Mouse (Mus musculus) neural tube, embryonic 13.5 days (tissue): Measurements from ENCODE around the gene Nav2. TPM values are rescaled to one million over a fixed set of nuclear protein-coding genes. Genes with fewer than 3 reads are reported as not detected.

Source experiments
- ATAC-seq: fragments of 200-750 bp; cut with Nextera tagmentation; 2 replicates; pipeline ENCODE4 v1.8.0; 2017; ENCODE audit warnings: low read depth, mild to moderate bottlenecking, moderate TSS enrichment, moderate library complexity
- H3K27ac ChIP-seq: fragments of 300-500 bp; sonication (generic); replicated peaks from 2 replicates; pipeline ENCODE4 v1.5.1; 2015; ENCODE audit warnings: moderate library complexity, mild to moderate bottlenecking, inconsistent platforms
- H3K27me3 ChIP-seq: fragments of 300-500 bp; sonication (generic); 2 replicates; pipeline ENCODE4 v1.6.1; 2015; ENCODE audit warnings: mild to moderate bottlenecking, inconsistent platforms
- H3K36me3 ChIP-seq: fragments of 300-500 bp; sonication (generic); 2 replicates; pipeline ENCODE4 v1.6.1; 2015; ENCODE audit warnings: mild to moderate bottlenecking, inconsistent platforms
- H3K4me1 ChIP-seq: fragments of 300-500 bp; sonication (generic); replicated peaks from 2 replicates; pipeline ENCODE4 v1.6.1; 2015; ENCODE audit warnings: inconsistent platforms
- H3K4me2 ChIP-seq: fragments of 300-500 bp; sonication (generic); 2 replicates; pipeline ENCODE4 v1.6.1; 2015; ENCODE audit warnings: inconsistent platforms, mild to moderate bottlenecking, moderate library complexity
- H3K4me3 ChIP-seq: fragments of 300-500 bp; sonication (generic); 2 replicates; pipeline ENCODE4 v1.5.1; 2015; ENCODE audit warnings: mild to moderate bottlenecking, inconsistent platforms
- H3K9ac ChIP-seq: fragments of 300-500 bp; sonication (generic); 2 replicates; pipeline ENCODE4 v1.6.1; 2015; ENCODE audit warnings: moderate library complexity, mild to moderate bottlenecking, inconsistent platforms
- H3K9me3 ChIP-seq: fragments of 300-500 bp; sonication (generic); 2 replicates; pipeline ENCODE4 v1.6.1; 2016; ENCODE audit warnings: inconsistent platforms
- WGBS: fragments of 180-500 bp; shearing (Covaris S2); methylation state at CpG from one replicate; pipeline ENCODE4 v1.1.7; 2015; 5-methylcytosine and 5-hydroxymethylcytosine counted together
- polyA plus RNA-seq: library from polyadenylated mRNA; unstranded; fragments of >200 nt; fragmentation: Nextera tagmentation; extraction: Ambion mirVana; gene quantifications from 2 replicates; pipeline ENCODE4 v1.2.1, GENCODE M21; 2015

Gene Nav2
- polyA plus RNA-seq, 1 experiment from 2014 or later, result 19.6 TPM

DNA sequence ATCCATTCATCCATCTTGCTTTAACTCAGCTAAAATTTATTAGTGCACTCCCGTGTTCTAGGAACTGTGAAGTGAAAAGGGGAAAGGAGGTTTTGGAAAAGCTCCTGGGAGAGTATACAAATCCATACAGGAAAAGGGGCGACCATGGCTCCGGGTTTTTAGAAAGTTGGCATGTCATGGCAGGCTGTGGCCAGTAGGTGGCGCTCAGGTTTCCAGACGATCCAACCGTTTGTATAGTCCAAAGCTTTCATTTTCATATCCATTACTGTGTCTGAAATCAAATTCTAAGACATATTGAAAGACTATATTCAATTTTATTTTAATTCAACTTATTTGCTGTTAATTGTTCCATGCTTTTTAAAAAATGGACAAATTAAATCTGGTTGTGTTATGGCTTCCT is 14.4 kb upstream of the Nav2 start:
- no peak; the same call in 1 of the 2 replicates for ATAC-seq
- Histone ChIP-seq H3K4me1 (peaks cover 30% of the 10 kb centered on the region), H3K4me2 (no peak overlapping the region), H3K27ac (no peak overlapping the region), H3K4me3 (no peak overlapping the region), H3K9ac (no peak overlapping the region), H3K36me3 (no peaks in the 10 kb centered on the region), H3K27me3 (peaks cover 12% of the 10 kb centered on the region), H3K9me3 (no peaks in the 10 kb centered on the region)
- 2% methylated on average over 6 of the region's 6 CpGs for WGBS

GRCm38 (mm10) chr7:48894763-48895162 is 13.8 kb upstream of the Nav2 start:
- Histone ChIP-seq H3K27ac (no peak overlapping the region), H3K36me3 (no peaks in the 10 kb centered on the region), H3K9ac (no peak overlapping the region), H3K4me3 (no peak overlapping the region), H3K9me3 (no peaks in the 10 kb centered on the region), H3K4me1 (peaks cover 30% of the 10 kb centered on the region), H3K4me2 (no peak overlapping the region), H3K27me3 (peaks cover 13% of the 10 kb centered on the region)
- whole genome bisulfite sequencing, result 83% methylated on average over 6 of the region's 6 CpGs
- ATAC-seq, result no peak

DNA sequence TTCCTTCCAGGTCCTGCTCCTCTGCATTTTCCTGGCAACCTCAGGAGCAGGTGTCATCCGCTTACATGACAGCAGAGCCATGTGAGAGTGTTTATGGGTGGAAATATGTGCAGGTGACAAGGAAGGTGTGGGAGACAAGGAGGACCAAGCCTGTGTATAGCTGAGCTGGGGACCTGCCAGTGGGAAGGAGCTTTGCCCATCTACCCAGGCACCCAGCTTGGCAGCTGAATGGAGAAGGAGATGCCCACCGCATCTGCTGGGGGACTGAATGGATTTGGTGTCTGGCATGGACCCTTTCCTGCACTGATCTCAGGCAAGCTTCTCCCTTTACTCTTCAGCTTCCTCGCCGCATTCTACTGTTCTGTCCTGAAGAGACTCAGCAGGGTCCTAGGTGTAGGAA is 13.0 kb upstream of the Nav2 start:
- Histone ChIP-seq H3K4me2 (no peak overlapping the region), H3K4me3 (no peak overlapping the region), H3K36me3 (no peaks in the 10 kb centered on the region), H3K9me3 (no peaks in the 10 kb centered on the region), H3K27ac (no peak overlapping the region), H3K9ac (no peak overlapping the region), H3K4me1 (peaks cover 28% of the 10 kb centered on the region), H3K27me3 (peaks cover 13% of the 10 kb centered on the region)
- ATAC-seq, result no peak
- 89% methylated on average over 4 of the region's 4 CpGs for WGBS

GRCm38 (mm10) chr7:48896051-48896450 is 12.5 kb upstream of the Nav2 start:
- 78% methylated on average over 4 of the region's 4 CpGs for WGBS
- Histone ChIP-seq H3K4me1 (peaks cover 22% of the 10 kb centered on the region), H3K4me2 (no peak overlapping the region), H3K36me3 (no peaks in the 10 kb centered on the region), H3K9me3 (no peaks in the 10 kb centered on the region), H3K4me3 (no peak overlapping the region), H3K27me3 (peaks cover 13% of the 10 kb centered on the region), H3K9ac (no peak overlapping the region), H3K27ac (no peak overlapping the region)
- no peak for ATAC-seq

DNA sequence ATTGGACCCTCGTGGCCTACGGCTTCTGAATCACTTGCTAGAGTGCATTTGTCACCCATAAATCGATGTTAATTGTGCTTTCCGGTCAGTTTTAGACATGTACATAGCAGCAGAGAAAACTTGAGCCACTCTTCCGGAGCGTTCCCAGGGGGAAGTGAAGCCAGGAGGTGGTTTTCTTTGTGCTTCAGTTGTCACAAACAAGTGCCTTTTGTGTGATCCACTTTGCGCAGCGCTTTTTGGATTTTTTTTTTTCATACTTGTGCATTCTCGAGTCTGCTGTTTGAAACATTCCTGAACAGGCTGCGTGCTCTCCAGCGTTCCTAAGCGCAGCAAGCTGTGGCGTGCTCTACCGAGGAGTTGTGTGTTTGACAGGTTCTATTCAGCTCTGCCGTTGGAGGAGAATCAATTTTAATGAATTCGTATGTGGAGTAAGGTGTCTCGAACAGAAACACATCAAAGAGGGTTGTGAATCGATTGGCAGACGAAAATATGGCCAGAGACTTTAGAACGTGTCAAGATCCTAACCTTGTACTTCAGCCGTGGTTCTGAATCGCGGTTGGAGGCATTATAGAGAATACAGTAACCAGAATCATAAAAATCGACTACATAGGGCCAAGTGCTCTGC is 10.9 kb upstream of the Nav2 start:
- WGBS, result 33% methylated on average over 24 of the region's 24 CpGs
- H3K27ac ChIP-seq, result 0 out of 2 replicates have a peak overlapping the region, but pooled peaks have one; percentile 23
- no peaks in the 10 kb centered on the region for H3K36me3 ChIP-seq
- peak overlapping the region; percentile 30 for H3K4me2 ChIP-seq
- H3K9ac ChIP-seq, result no peak overlapping the region
- ATAC-seq, result no peak
- no peaks in the 10 kb centered on the region for H3K9me3 ChIP-seq
- H3K4me3 ChIP-seq, result no peak overlapping the region
- peaks cover 24% of the 10 kb centered on the region for H3K4me1 ChIP-seq
- peaks cover 13% of the 10 kb centered on the region for H3K27me3 ChIP-seq

- Histone ChIP-seq H3K27ac (no peak overlapping the region), H3K9me3 (no peaks in the 10 kb centered on the region), H3K4me1 (peaks cover 32% of the 10 kb centered on the region), H3K4me3 (no peak overlapping the region), H3K27me3 (peaks cover 13% of the 10 kb centered on the region), H3K9ac (no peak overlapping the region), H3K36me3 (no peaks in the 10 kb centered on the region), H3K4me2 (no peak overlapping the region)
- 63% methylated on average over 9 of the region's 9 CpGs for WGBS
- no peak for ATAC-seq
These were observed 10.1 kb upstream of the Nav2 start for GRCm38 (mm10) chr7:48898416-48898815.

- Histone ChIP-seq H3K4me3 (no peak overlapping the region), H3K27me3 (peaks cover 11% of the 10 kb centered on the region), H3K9ac (no peak overlapping the region), H3K27ac (no peak overlapping the region), H3K36me3 (no peaks in the 10 kb centered on the region), H3K4me2 (no peak overlapping the region), H3K9me3 (no peaks in the 10 kb centered on the region), H3K4me1 (peaks cover 34% of the 10 kb centered on the region)
- 73% methylated on average over 8 of the region's 8 CpGs for WGBS
- no peak for ATAC-seq
These were observed 7.9 kb upstream of the Nav2 start for GRCm38 (mm10) chr7:48900408-48901167.

DNA sequence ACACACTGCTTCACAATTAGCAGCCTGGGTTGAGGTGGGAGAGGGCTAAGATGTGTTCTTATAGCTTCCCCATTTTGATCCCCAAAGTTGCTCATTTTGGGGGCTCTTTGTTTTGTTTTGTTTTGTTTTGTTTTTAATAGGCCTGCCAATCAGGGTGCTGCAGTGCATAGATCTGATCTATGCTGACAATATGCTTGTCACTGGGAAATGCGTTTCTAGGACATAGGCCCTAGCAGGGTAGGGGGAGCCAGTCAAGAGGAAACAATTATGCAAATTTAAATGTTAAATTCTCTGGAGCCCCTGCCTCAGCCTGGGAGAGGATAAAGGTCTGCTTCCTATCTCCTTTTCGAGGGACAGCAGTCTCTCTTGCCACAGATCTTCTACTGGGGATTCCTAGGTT is 6.1 kb upstream of the Nav2 start:
- Histone ChIP-seq H3K36me3 (no peaks in the 10 kb centered on the region), H3K27ac (peak overlapping the region; percentile 13; the same call in 1 of the 2 replicates), H3K9me3 (no peaks in the 10 kb centered on the region), H3K4me2 (no peak overlapping the region), H3K4me1 (peaks cover 27% of the 10 kb centered on the region), H3K27me3 (peaks cover 7% of the 10 kb centered on the region), H3K4me3 (no peak overlapping the region), H3K9ac (no peak overlapping the region)
- ATAC-seq, result 0 out of 2 replicates have a peak, but pooled peaks have one; percentile 19
- WGBS, result 15% methylated on average over 2 of the region's 2 CpGs

DNA sequence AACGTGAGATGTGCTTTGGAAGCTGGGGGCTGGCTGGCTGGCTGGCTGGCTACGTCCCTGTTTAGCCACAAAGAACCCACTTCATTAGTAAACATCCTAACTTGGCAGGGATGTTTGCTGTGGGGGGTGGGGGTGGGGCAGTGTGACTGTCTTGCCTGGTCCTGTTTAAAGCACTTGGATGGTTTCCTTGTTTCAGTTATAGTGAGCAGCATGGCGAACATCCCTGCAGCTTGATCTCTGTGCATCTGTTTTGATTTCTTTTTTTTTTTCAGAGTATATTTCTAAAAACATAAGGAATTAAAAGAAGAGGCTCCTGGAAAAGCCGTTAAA is 791 bp downstream of the Nav2 start:
- H3K4me2 ChIP-seq, result no peak overlapping the region
- no peaks in the 10 kb centered on the region for H3K9me3 ChIP-seq
- H3K4me3 ChIP-seq, result no peak overlapping the region
- H3K9ac ChIP-seq, result no peak overlapping the region
- ATAC-seq, result peak; percentile 63; the same call in 1 of the 2 replicates
- H3K4me1 ChIP-seq, result peaks cover 17% of the 10 kb centered on the region
- 55% methylated on average over 4 of the region's 4 CpGs for WGBS
- no peaks in the 10 kb centered on the region for H3K36me3 ChIP-seq
- H3K27ac ChIP-seq, result no peak overlapping the region
- H3K27me3 ChIP-seq, result no peaks in the 10 kb centered on the region

DNA sequence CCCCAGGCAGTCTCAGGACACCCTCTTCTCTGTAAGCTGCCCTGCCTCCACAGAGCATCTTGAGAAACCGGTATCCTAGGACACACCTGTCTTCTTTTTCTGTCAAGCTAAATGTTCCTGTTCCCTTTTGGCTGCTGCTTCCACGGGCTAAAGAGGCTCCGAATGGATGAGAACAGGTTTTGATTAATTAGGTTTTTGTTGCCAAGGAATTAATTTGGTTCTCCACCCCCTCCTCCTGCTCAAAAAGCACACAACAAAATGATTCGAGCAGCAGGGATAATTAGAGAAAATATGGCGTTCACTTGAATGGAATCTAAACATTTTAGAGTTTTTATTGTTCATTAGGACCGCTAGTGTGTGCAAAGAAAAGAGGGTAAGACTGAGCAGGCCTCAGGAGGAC is 1.8 kb downstream of the Nav2 start:
- Histone ChIP-seq H3K4me3 (no peak overlapping the region), H3K27ac (0 out of 2 replicates have a peak overlapping the region, but pooled peaks have one; percentile 20), H3K4me2 (no peak overlapping the region), H3K9me3 (no peaks in the 10 kb centered on the region), H3K4me1 (peaks cover 25% of the 10 kb centered on the region), H3K36me3 (no peaks in the 10 kb centered on the region), H3K9ac (no peak overlapping the region), H3K27me3 (no peaks in the 10 kb centered on the region)
- 43% methylated on average over 6 of the region's 6 CpGs for WGBS
- ATAC-seq, result no peak

DNA sequence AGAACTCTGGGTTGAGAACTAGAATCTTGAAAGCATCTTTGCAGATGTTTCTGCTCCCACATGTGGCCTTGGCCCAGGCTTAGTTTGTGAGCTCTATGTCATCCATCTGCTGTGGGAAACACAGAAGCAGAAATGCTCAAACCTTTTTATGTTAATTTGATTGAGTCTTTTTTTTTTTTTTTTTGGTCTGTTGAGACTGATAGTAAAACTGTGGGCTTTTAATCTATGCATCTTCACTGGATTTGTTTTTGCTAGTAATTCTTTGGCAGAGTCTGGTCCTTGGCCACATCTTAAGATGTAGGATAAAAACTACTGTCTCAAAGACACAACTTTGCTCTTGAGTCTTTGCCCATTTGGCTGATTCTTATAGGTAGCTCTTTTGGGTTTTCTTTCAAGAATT is 2.6 kb downstream of the Nav2 start:
- Histone ChIP-seq H3K9ac (no peak overlapping the region), H3K36me3 (no peaks in the 10 kb centered on the region), H3K27ac (no peak overlapping the region), H3K4me2 (no peak overlapping the region), H3K4me1 (peaks cover 33% of the 10 kb centered on the region), H3K9me3 (no peaks in the 10 kb centered on the region), H3K4me3 (no peak overlapping the region), H3K27me3 (no peaks in the 10 kb centered on the region)
- ATAC-seq, result no peak

GRCm38 (mm10) chr7:48914630-48915506 is 6.4 kb downstream of the Nav2 start:
- H3K27ac ChIP-seq, result no peak overlapping the region; the same call in 1 of the 2 replicates

More at GRCm38 (mm10) chr7:48914630-48915506, 6.4 kb downstream of the Nav2 start:
- Histone ChIP-seq H3K36me3 (no peaks in the 10 kb centered on the region), H3K4me2 (no peak overlapping the region), H3K4me3 (no peak overlapping the region), H3K9ac (no peak overlapping the region), H3K4me1 (peaks cover 36% of the 10 kb centered on the region), H3K27me3 (peaks cover 14% of the 10 kb centered on the region; the same call in 1 of the 2 replicates), H3K9me3 (no peaks in the 10 kb centered on the region)
- peak; percentile 29; the same call in 1 of the 2 replicates for ATAC-seq
- 42% methylated on average over 12 of the region's 12 CpGs for WGBS
